Mouse (Mus musculus) ES-E14 (cell line): ENCODE results near the gene Slfn4. TPM values are rescaled to one million over a fixed set of nuclear protein-coding genes. Genes with fewer than 3 reads are reported as not detected.
"Not testable (repeated sequence)": the region's sequence is repeated elsewhere in the genome, so short reads cannot be mapped to it uniquely, and the experiment has no call there.

Source experiments
- DNase-seq: peaks from one replicate; pipeline ENCODE4 v3.0.0-alpha.2; 2013; ENCODE audit warnings: low read depth, low spot score
- H3K27ac ChIP-seq: 2 replicates; pipeline ENCODE4 v1.5.1; 2012; ENCODE audit warnings: low read depth, mild to moderate bottlenecking, low read length, moderate library complexity, mixed read lengths; ENCODE audit not compliant: poor library complexity, insufficient read depth, severe bottlenecking
- H3K36me3 ChIP-seq: 2 replicates; pipeline ENCODE4 v1.6.1; 2012; ENCODE audit warnings: mild to moderate bottlenecking, low read length, moderate library complexity, mixed read lengths; ENCODE audit not compliant: control insufficient read depth, poor library complexity, insufficient read depth, severe bottlenecking
- H3K4me1 ChIP-seq, 2 experiments: fragments of 150-350 bp in 1 of 2; sonication (generic) in 1 of 2; 2 replicates each; pipeline ENCODE4 v1.6.1; 2012; ENCODE audit warnings: low read length in 2 of 2, mild to moderate bottlenecking in 1 of 2, mixed read lengths in 1 of 2; ENCODE audit not compliant: control insufficient read depth in 2 of 2, insufficient read depth in 2 of 2, poor library complexity in 1 of 2
- H3K4me3 ChIP-seq, 2 experiments: fragments of 150-350 bp in 1 of 2; sonication (generic) in 1 of 2; 2 replicates each; pipeline ENCODE4 v1.5.1; 2012; ENCODE audit warnings: low read length in 2 of 2, low read depth in 1 of 2, mild to moderate bottlenecking in 1 of 2, mixed read lengths in 1 of 2; ENCODE audit not compliant: insufficient read depth in 1 of 2, poor library complexity in 1 of 2, severe bottlenecking in 1 of 2
- H3K9ac ChIP-seq: 2 replicates; pipeline ENCODE4 v1.6.1; 2012; ENCODE audit warnings: low read depth, mild to moderate bottlenecking, low read length, mixed read lengths; ENCODE audit not compliant: poor library complexity, insufficient read depth, severe bottlenecking
- H3K9me3 ChIP-seq: fragments of 150-350 bp; sonication (generic); 2 replicates; pipeline ENCODE4 v1.6.1; 2012; ENCODE audit warnings: low read depth, mild to moderate bottlenecking, low read length; ENCODE audit not compliant: control insufficient read depth, insufficient read depth
- CHD2 ChIP-seq: IDR thresholded peaks from 2 replicates; pipeline ENCODE4 v1.6.1; 2014; ENCODE audit warnings: mild to moderate bottlenecking, low read depth, low read length, inconsistent platforms
- HCFC1 ChIP-seq: IDR thresholded peaks from 2 replicates; pipeline ENCODE4 v1.6.1; 2012; ENCODE audit warnings: low read length, inconsistent platforms, borderline replicate concordance; ENCODE audit not compliant: insufficient read depth
- MAFK ChIP-seq: IDR thresholded peaks from 2 replicates; pipeline ENCODE4 v1.6.1; 2014; ENCODE audit warnings: mild to moderate bottlenecking, low read depth, low read length, inconsistent platforms; ENCODE audit not compliant: insufficient read depth
- ZC3H11A ChIP-seq: IDR thresholded peaks from 2 replicates; pipeline ENCODE4 v1.6.1; 2012; ENCODE audit warnings: low read depth, mild to moderate bottlenecking, inconsistent platforms, low read length, borderline replicate concordance
- ZNF384 ChIP-seq: IDR thresholded peaks from 2 replicates; pipeline ENCODE4 v1.6.1; 2012; ENCODE audit warnings: low read depth, low read length, inconsistent platforms
- in situ Hi-C, 2 experiments: fragments of 600-800 bp; cut with MboI; formaldehyde crosslinking; loops; one replicate each; pipeline ENCODE4 v1.15.1; 2025; ENCODE audit warnings: low sequenced_read_pairs in 2 of 2, inconsistent platforms in 1 of 2; ENCODE audit not compliant: unreplicated experiment in 2 of 2
- total RNA-seq: library from RNA; depleted of rRNA; stranded (reverse); fragments of 300-350 nt; gene quantifications from 2 replicates; pipeline ENCODE4 v1.2.3, GENCODE M21; 2012

The Slfn4 gene
- total RNA-seq, 1 experiment = 1.3 TPM

DNA sequence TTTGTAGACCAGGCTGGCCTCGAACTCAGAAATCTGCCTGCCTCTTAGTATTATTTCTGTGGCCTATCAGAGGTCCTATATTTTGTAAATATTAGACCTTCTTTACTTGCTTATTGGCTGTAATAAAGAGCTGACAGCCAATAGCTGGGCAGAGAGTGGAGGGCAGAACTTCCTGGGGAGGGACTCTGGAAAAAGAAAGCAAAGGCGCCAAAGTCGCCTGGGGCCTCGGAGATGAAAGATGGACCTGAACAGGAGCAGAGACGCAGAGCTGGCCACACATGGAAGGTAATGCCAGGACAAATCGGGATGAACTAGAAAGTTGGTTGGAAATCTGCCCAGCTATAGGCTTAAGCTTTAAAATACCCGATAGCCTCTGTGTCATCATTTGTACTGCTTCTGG is 48.4 kb downstream of the Slfn4 start:
- Histone ChIP-seq H3K4me3 (no peak overlapping the region), H3K9me3 (no peaks in the 10 kb centered on the region), H3K9ac (no peak overlapping the region), H3K27ac (no peak overlapping the region), H3K4me1 (no peaks in the 10 kb centered on the region), H3K36me3 (no peaks in the 10 kb centered on the region)
- no peak for DNase-seq
- TF ChIP-seq ZNF384 (no peak), CHD2 (no peak), HCFC1 (no peak), MAFK (no peak), ZC3H11A (no peak)
- in situ Hi-C loops = loop anchor here in 1 of 2 experiments (25.0 kb wide), 1 partner anchor 111 kb away; the partner anchor contains the start of gene Slfn1

DNA sequence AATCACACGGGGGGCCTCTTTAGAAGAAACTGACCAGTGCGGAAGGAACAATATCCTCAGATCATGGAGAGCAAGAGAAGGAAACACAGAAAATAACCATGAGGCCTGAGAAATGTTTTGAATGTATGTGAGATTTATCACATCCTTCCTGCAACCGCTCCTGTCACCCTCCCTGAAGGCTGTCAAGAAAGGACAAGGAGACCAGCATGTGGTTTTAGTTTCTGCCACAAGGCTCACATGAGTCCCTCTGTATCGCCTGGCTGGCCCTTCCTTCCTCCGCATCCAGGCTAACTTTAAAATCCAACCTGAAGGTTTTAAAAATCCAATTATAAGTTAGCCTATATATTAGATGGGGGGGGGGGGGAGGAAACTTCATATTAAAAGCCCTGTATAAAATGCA is 48.8 kb downstream of the Slfn4 start:
- not testable (repeated sequence) for DNase-seq, H3K27ac ChIP-seq, H3K9me3 ChIP-seq, H3K36me3 ChIP-seq, H3K9ac ChIP-seq, H3K4me3 ChIP-seq, H3K4me1 ChIP-seq
- in situ Hi-C loops = loop anchor here in 1 of 2 experiments (25.0 kb wide), 1 partner anchor 111 kb away; the partner anchor contains the start of gene Slfn1

DNA sequence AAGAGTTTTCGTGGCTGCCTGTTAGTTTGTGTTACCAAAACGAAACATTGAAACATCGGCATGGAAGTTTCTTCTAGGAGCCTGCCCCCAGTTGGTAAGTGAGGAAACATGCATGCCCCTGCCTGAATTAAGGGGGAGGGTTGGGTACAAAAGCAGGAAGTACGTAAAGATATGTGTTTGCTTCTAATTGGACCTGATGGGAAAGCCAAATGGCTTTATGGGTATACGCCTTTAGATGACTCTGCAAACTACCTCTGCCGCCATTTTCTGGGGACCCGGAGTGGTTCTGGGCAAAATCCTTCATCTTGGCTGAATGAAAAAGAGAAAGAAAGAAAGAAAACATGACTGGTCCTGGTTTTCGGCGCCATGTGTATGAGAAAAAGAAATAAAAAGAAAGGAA is 49.2 kb downstream of the Slfn4 start:
- DNase-seq = no peak
- Histone ChIP-seq H3K9me3 (no peaks in the 10 kb centered on the region), H3K36me3 (no peaks in the 10 kb centered on the region), H3K27ac (no peak overlapping the region), H3K4me3 (no peak overlapping the region), H3K9ac (no peak overlapping the region), H3K4me1 (no peaks in the 10 kb centered on the region)
- TF ChIP-seq CHD2 = no peak
- no peak for TF ChIP-seq ZNF384
- TF ChIP-seq HCFC1 = no peak
- TF ChIP-seq ZC3H11A = no peak
- no peak for TF ChIP-seq MAFK
- in situ Hi-C loops = loop anchor here in 1 of 2 experiments (25.0 kb wide), 1 partner anchor 112 kb away; the partner anchor contains the start of gene Slfn1

DNA sequence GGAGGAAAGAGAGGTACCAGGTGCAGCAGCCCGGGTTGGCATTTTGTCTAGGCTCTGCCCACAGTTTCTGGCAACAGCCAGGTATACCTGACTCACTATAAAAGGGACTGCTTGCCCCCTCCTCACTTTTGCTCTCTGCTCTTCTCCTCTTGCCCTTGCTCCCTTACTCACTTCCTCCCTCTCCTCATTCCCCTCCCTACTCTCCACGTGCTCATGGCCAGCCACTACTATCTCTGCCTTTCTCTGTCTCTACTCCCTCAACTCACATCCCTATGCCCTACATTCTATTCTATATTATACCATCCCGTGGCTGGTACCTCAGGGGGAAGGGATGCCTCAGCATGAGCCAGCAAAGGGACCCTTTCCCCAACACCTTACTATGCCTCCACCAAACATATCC is 49.8 kb downstream of the Slfn4 start:
- in situ Hi-C loops = loop anchor here in 1 of 2 experiments (25.0 kb wide), 1 partner anchor 112 kb away; the partner anchor contains the start of gene Slfn1
- no peak for DNase-seq
- TF ChIP-seq HCFC1 (no peak), ZNF384 (no peak), ZC3H11A (no peak), MAFK (no peak), CHD2 (no peak)
- Histone ChIP-seq H3K27ac (no peak overlapping the region), H3K9me3 (no peaks in the 10 kb centered on the region), H3K4me1 (no peaks in the 10 kb centered on the region), H3K4me3 (no peak overlapping the region; a peak in 1 of 4 replicates), H3K9ac (no peak overlapping the region; the same call in 1 of the 2 replicates), H3K36me3 (no peaks in the 10 kb centered on the region)

DNA sequence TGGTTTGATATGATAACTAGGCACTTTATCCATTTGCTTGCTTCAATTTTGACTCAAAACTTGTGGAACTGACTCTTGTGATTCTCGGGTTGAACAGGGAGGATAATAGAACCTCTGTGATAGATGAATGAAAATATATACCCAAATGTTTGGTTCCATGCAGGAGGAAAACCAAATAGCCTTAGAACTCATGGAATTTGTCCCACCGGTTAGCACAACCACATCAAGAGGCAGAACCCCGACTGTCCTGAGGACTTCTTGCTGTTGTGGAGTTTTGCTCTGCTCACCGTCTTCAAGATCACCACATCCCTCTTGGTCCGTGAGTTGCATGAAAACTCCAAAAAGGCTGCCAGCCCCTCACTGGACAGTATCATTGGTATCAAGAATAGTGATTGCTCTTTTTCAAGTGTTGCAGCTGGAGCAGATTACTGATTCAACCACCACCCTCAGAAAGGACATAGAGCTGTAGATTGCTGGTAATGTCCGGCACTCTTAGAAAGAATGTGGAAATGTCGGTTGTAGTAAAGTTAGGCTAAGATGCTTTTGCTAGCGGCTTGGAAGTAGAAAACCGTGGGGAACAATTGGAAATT is 50.5 kb downstream of the Slfn4 start:
- DNase-seq = no peak
- in situ Hi-C loops = no loop called here
- H3K4me3 ChIP-seq = no peak overlapping the region

More for the DNA sequence above, 50.5 kb downstream of the Slfn4 start:
- no peaks in the 10 kb centered on the region for H3K36me3 ChIP-seq
- H3K9ac ChIP-seq = no peak overlapping the region
- TF ChIP-seq ZC3H11A (no peak), MAFK (no peak), ZNF384 (no peak), CHD2 (no peak), HCFC1 (no peak)
- no peak overlapping the region for H3K27ac ChIP-seq
- H3K4me1 ChIP-seq = no peaks in the 10 kb centered on the region
- no peaks in the 10 kb centered on the region for H3K9me3 ChIP-seq
